Mouse (Mus musculus) heart, adult 2 months (tissue): ENCODE results near the gene Htra3. TPM values are rescaled to one million over a fixed set of nuclear protein-coding genes. Genes with fewer than 3 reads are reported as not detected.

ENCODE experiments used
- DNase-seq, 2 experiments: peaks; one replicate each; pipeline ENCODE4 v3.0.0; 2021
- H3K27ac ChIP-seq: fragments of 200-600 bp; 2 replicates; pipeline ENCODE4 v1.8.1; 2022
- H3K27me3 ChIP-seq: fragments of 200-500 bp; 2 replicates; pipeline ENCODE4 v1.6.1; 2012; ENCODE audit warnings: mild to moderate bottlenecking, low read length, inconsistent platforms, mixed read lengths; ENCODE audit not compliant: control insufficient read depth, insufficient read depth
- H3K36me3 ChIP-seq: fragments of 200-500 bp; 2 replicates; pipeline ENCODE4 v1.6.1; 2012; ENCODE audit warnings: low read length, inconsistent platforms; ENCODE audit not compliant: control insufficient read depth, insufficient read depth
- H3K4me1 ChIP-seq: fragments of 200-500 bp; 2 replicates; pipeline ENCODE4 v1.6.1; 2011; ENCODE audit warnings: low read length; ENCODE audit not compliant: control insufficient read depth, insufficient read depth
- H3K4me3 ChIP-seq: fragments of 200-600 bp; 2 replicates; pipeline ENCODE4 v1.8.1; 2022
- H3K79me2 ChIP-seq: fragments of 200-500 bp; replicated peaks from 2 replicates; pipeline ENCODE4 v1.6.1; 2012; ENCODE audit warnings: mild to moderate bottlenecking, inconsistent platforms, low read length, moderate library complexity, mixed read lengths; ENCODE audit not compliant: control insufficient read depth, insufficient read depth
- H3K9ac ChIP-seq: fragments of 200-500 bp; 2 replicates; pipeline ENCODE4 v1.6.1; 2012; ENCODE audit warnings: low read depth, mild to moderate bottlenecking, control low read depth, inconsistent platforms, low read length, mixed read lengths
- CTCF ChIP-seq: fragments of 200-600 bp; IDR thresholded peaks from 2 replicates; pipeline ENCODE4 v1.8.1; 2022; ENCODE audit warnings: antibody characterized with exemption, mild to moderate bottlenecking, moderate library complexity
- EP300 ChIP-seq: fragments of 200-500 bp; IDR thresholded peaks from 2 replicates; pipeline ENCODE4 v1.6.1; 2011; ENCODE audit warnings: low read depth, low read length, control low read depth; ENCODE audit not compliant: insufficient read depth
- POLR2A ChIP-seq: fragments of 200-500 bp; IDR thresholded peaks from 2 replicates; pipeline ENCODE4 v1.6.1; 2011; ENCODE audit warnings: mild to moderate bottlenecking, low read depth, low read length, control low read depth; ENCODE audit not compliant: insufficient read depth
- WGBS: fragments of 180-500 bp; shearing (Covaris S2); methylation state at CpG from one replicate; pipeline ENCODE4 v1.1.7; 2018; 5-methylcytosine and 5-hydroxymethylcytosine counted together
- intact Hi-C: fragments of 180-260 bp; cut with DNase I; formaldehyde crosslinking; loops from one replicate; pipeline ENCODE4 v1.15.1; 2025
- polyA plus RNA-seq: library from polyadenylated mRNA; depleted of rRNA; stranded (reverse); fragments of >200 nt; gene quantifications from 2 replicates; pipeline ENCODE4 v1.2.3, GENCODE M21; 2012
- total RNA-seq, 2 experiments: library from RNA; stranded (reverse); gene quantifications; 2 replicates each; pipeline ENCODE4 v1.2.3; 2021

The Htra3 gene
- total and polyA plus RNA-seq, 3 experiments: 101 to 130 (median 102) TPM

DNA sequence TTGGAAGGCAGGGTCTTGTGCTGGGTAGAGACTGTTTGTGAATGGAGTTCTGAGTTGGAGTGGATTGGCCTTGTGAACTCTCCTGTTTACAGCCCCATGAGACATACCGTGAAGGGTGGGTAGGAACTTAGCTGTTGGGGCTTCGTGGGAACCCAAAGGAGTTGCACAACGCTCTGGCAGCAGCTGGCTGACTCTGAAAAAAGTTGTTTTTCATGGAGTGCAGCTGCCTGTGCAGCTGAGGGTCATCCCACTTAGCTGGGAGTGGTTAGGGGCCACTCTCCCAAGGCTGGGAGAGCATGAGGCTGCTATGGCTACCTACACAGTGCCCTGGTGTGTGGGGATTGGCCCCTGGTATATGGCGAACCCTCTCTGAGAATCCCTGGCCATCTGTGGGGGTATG is 32.0 kb downstream of the Htra3 start:
- no peaks in the 10 kb centered on the region for H3K79me2 ChIP-seq

DNA sequence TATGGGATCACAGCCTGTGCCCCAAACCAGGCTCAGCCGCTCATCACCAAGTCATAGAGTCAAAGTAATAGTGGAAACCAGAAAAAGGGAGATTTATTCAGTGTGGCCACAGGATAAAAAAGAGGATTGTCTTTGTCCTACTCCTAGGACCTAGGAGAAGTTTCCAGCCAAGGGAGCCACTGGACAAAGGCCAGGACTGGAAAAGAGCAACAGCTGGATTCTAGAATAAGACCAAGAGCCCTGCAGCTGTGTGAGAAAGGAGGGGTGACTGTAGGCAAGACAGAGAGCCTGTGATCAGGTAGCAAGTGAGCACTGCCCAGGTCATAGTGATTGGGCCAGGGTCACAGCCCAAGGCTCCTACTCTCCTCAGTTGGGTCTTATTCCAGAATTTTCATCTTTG is 32.7 kb downstream of the Htra3 start:
- peak overlapping the region; percentile 29 for H3K27ac ChIP-seq
- no peaks in the 10 kb centered on the region for H3K36me3 ChIP-seq
- peaks cover 9% of the 10 kb centered on the region for H3K4me1 ChIP-seq
- peak; percentile 64 to 65 for DNase-seq
- intact Hi-C loops: no loop called here
- 81% methylated on average over 1 of the region's 1 CpGs for WGBS
- no peak for TF ChIP-seq CTCF
- no peak for TF ChIP-seq EP300
- TF ChIP-seq POLR2A: no peak
- H3K4me3 ChIP-seq: no peak overlapping the region
- H3K79me2 ChIP-seq: no peaks in the 10 kb centered on the region
- H3K9ac ChIP-seq: no peak overlapping the region
- no peaks in the 10 kb centered on the region for H3K27me3 ChIP-seq

More for the DNA sequence above, 32.0 kb downstream of the Htra3 start:
- Histone ChIP-seq H3K27ac (peak overlapping the region; percentile 48), H3K4me1 (peaks cover 9% of the 10 kb centered on the region), H3K9ac (no peak overlapping the region), H3K36me3 (no peaks in the 10 kb centered on the region), H3K27me3 (no peaks in the 10 kb centered on the region), H3K4me3 (no peak overlapping the region)
- WGBS: 64% methylated on average over 4 of the region's 4 CpGs
- peak; percentile 88 for TF ChIP-seq EP300
- TF ChIP-seq POLR2A: no peak
- peak; percentile 72 to 83 for DNase-seq
- intact Hi-C loops: no loop called here

DNA sequence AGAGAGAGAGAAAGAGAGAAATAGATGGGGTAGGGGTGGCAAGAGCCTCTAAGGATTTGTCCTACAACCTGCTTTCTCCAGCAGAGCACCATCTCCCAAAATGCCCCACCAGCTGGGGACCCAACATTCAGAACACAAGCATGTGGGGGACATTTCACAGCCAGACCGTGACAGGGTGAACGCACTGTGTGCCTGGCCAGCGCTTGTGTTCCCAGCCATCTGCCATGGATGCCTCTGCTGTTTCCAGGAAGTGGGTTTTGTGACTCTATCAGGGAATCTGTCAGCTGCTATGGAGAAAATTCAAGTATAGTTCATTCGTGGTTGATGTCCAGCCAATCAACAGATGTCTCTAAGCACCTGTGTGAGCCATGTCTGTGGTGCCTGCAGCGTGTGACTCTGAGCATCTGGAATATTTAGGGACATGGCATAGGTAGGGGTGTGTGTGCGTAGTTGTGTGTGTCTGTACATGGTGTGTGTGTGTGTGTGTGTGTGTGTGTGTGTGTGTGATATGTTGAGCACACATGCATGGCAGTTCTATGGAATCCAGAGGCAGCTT is 33.6 kb downstream of the Htra3 start:
- Histone ChIP-seq H3K27ac (no peak overlapping the region), H3K36me3 (no peaks in the 10 kb centered on the region), H3K4me1 (peaks cover 9% of the 10 kb centered on the region), H3K79me2 (no peaks in the 10 kb centered on the region), H3K9ac (no peak overlapping the region), H3K4me3 (no peak overlapping the region), H3K27me3 (no peaks in the 10 kb centered on the region)
- DNase-seq: no peak
- no peak for TF ChIP-seq CTCF
- no peak for TF ChIP-seq POLR2A
- no peak for TF ChIP-seq EP300
- intact Hi-C loops: no loop called here
- WGBS: 64% methylated on average over 6 of the region's 6 CpGs

DNA sequence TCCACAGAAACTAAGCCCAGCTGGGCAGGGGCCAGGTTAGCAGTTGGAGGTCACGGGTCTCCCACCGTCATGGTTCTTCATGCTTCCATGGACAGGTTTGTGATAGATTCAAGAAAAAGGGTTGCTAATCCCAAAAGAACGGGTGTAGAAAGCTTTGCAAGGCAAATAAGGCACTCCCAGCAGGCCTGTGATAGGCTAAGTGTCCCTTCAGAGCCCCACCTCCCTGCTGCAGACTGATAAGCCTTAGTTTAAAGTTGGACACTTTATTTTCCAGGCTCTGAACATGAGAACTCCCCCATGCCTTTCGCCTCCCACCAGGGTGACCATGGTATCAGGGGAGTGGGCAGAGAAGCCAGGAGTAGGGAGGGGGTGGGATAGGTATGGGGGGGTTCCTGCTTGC is 35.5 kb downstream of the Htra3 start:
- H3K9ac ChIP-seq: no peak overlapping the region
- 54% methylated on average over 4 of the region's 4 CpGs for WGBS

DNA sequence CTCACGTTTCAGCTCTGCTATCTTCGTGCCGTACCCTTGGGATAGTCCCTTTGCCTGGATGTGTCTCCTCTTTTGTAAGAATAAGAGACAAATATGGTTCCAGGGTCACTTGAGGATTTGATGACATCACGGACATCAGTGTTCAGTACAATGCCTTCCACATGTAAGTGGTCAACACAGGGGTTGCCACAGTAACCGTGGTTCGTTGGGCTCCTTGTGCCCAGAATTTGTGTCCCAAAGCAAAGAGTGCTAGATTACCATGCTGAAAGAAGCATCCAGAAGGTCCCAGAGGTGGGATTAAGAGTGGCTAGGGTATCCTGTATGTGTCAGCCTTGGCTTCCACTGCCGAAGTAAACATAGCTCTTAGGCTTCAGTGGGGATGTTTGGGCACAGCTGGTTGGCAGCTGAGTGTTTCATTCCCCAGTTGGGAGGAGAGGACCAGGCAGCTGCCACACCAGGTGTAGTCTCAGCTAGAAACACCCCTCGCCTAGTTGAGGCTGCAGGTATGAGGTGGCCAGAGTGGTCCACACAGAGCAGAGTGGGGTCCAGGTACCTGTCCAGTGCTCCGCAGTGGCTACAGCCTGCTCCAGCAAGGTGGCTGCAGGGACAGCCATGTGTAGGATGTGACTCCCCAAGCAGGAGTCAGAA is 36.1 kb downstream of the Htra3 start:
- intact Hi-C loops: no loop called here
- 75% methylated on average over 9 of the region's 9 CpGs for WGBS
- Histone ChIP-seq H3K27ac (peak overlapping the region; percentile 23; the same call in 1 of the 2 replicates), H3K4me1 (peaks cover 9% of the 10 kb centered on the region), H3K4me3 (no peak overlapping the region), H3K36me3 (no peaks in the 10 kb centered on the region), H3K79me2 (no peaks in the 10 kb centered on the region), H3K9ac (0 out of 2 replicates have a peak overlapping the region, but pooled peaks have one; percentile 20), H3K27me3 (no peaks in the 10 kb centered on the region)
- TF ChIP-seq EP300 (no peak), POLR2A (no peak), CTCF (no peak)
- no peak for DNase-seq

More for the DNA sequence above, 35.5 kb downstream of the Htra3 start:
- H3K27ac ChIP-seq: no peak overlapping the region
- no peaks in the 10 kb centered on the region for H3K27me3 ChIP-seq
- H3K36me3 ChIP-seq: no peaks in the 10 kb centered on the region
- no peaks in the 10 kb centered on the region for H3K79me2 ChIP-seq
- no peak overlapping the region for H3K4me3 ChIP-seq
- TF ChIP-seq CTCF: no peak
- peak; percentile 40; the same call in 1 of the 2 replicates for TF ChIP-seq POLR2A
- TF ChIP-seq EP300: no peak
- peaks cover 9% of the 10 kb centered on the region for H3K4me1 ChIP-seq
- DNase-seq: no peak
- intact Hi-C loops: no loop called here

DNA sequence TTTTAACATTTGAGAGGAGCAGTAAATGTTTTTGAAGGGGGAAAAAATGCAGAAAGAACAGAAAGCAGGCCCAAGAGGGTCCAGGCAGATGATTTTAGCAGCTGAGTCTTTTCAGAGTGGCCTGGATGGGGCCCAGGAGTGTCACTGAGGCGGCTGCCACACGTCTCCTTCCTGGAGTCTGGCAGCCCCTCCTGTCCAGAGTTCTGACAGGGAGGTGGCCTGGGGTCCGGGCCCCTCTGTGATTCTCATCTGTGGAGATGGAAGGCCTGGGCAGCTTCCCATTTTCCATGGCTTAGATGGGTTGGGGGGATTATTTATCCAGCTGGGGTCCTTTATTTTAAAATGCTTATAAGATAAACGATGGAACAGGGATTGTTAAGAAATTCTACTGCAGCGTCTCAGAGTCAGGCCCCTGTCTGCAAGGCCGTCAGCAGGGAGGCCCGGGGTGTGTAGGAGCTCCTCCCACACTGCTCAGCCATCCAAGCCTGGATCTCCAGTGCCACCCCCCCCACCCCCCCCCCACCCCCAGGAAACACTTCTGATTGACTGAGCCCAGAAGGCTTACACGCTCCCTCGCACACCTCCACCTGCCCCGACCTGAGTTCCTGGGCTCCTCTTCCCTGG is 37.5 kb downstream of the Htra3 start:
- DNase-seq: peak in 1 of 2 experiments; percentile 52
- intact Hi-C loops: no loop called here
- no peaks in the 10 kb centered on the region for H3K79me2 ChIP-seq
- no peaks in the 10 kb centered on the region for H3K27me3 ChIP-seq
- H3K36me3 ChIP-seq: no peaks in the 10 kb centered on the region
- H3K9ac ChIP-seq: no peak overlapping the region
- no peak overlapping the region for H3K4me3 ChIP-seq
- peak overlapping the region; percentile 43; the same call in 1 of the 2 replicates for H3K27ac ChIP-seq
- WGBS: 66% methylated on average over 10 of the region's 10 CpGs
- no peak for TF ChIP-seq POLR2A
- TF ChIP-seq EP300: no peak
- no peak for TF ChIP-seq CTCF
- H3K4me1 ChIP-seq: peaks cover 4% of the 10 kb centered on the region
